Mouse (Mus musculus): ENCODE data around the gene Mcm10.

DNA sequence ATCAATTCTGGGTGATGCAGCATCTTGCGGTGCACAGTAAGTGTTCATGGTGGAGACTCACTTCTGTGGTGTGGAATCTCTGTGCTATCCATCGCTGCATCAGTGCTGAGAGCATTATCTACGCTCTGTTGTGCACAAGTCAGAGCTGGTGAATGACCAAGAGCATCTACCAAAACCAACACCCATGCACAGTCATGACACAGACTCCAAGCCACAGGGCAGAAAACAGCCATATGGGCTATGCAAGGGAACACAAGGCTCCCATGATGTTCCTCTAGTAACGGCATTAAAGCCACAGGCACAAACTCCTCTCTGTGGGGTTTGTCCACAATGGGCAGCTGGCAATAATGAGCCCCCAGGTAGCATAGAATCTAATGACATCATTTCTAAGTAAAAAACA lies 17.2 kb upstream of the Mcm10 start:
- TF ChIP-seq CTCF (IDR thresholded peaks at IDR 0.05; ENCODE audit: borderline replicate concordance, insufficient read depth, low read depth, low read length) (no peak), POLR2A (IDR thresholded peaks at IDR 0.05; ENCODE audit: borderline replicate concordance, insufficient read depth, low read length) (no peak)
